22 mouse cellular contexts compared by ENCODE assay signal in genomic region chr14:7877957-7878356, GRCm38 (mm10).
"Had no signal": no experiment of that assay in that cellular context is flagged by ENCODE, and none has a peak within 500 bp of the region (broad histone marks: within the 10 kb centered on the region; RNA-seq: fewer than 3 reads in every experiment).

No protein-coding gene starts in this region.

- H3K4me1 ChIP-seq: kidney, embryonic 15.5 days; limb, embryonic 12.5 days; limb, embryonic 15.5 days; stomach, embryonic 15.5 days had no signal

- H3K4me3 ChIP-seq: kidney, embryonic 15.5 days; left cerebral cortex, adult 2 months; limb, embryonic 12.5 days; limb, embryonic 15.5 days; stomach, embryonic 15.5 days had no signal

- H3K27ac ChIP-seq: kidney, embryonic 15.5 days; left cerebral cortex, adult 2 months; limb, embryonic 12.5 days; limb, embryonic 15.5 days; liver, embryonic 14.5 days; macrophage; stomach, embryonic 15.5 days had no signal

- H3K9ac ChIP-seq: kidney, embryonic 15.5 days; limb, embryonic 12.5 days; limb, embryonic 15.5 days; liver, embryonic 14.5 days; liver, postnatal 0 days; lung, embryonic 14.5 days; stomach, embryonic 15.5 days had no signal

- ATAC-seq: liver, postnatal 0 days; lung, postnatal 0 days had no signal

- H3K4me2 ChIP-seq: kidney, embryonic 15.5 days; limb, embryonic 12.5 days; limb, embryonic 15.5 days; liver, embryonic 11.5 days; lung, embryonic 14.5 days; midbrain, embryonic 11.5 days; stomach, embryonic 15.5 days had no signal

- H3K9me3 ChIP-seq: kidney, embryonic 15.5 days; limb, embryonic 12.5 days; limb, embryonic 15.5 days; stomach, embryonic 15.5 days had no signal

- DNase-seq: kidney, adult 8-10 months; kidney, postnatal 10 days; kidney, postnatal 36 days; layer of hippocampus, postnatal 36 days; left cerebral cortex, postnatal 4 days; liver, postnatal 0 days; lung, embryonic 14.5 days; midbrain, embryonic 14.5 days; right cerebral cortex, adult 18-20 months; right cerebral cortex, postnatal 25 days; spleen, adult 18-20 months; thymus, postnatal 25 days had no signal

- H3K27me3 ChIP-seq: kidney, embryonic 15.5 days; limb, embryonic 12.5 days; limb, embryonic 15.5 days; stomach, embryonic 15.5 days had no signal
